Mouse (Mus musculus) stomach, embryonic 16.5 days (tissue): ENCODE data around the gene Twf2. TPM values are rescaled to one million over a fixed set of nuclear protein-coding genes. Genes with fewer than 3 reads are reported as not detected.

Experiments
- ATAC-seq: fragments of 200-750 bp; cut with Nextera tagmentation; 2 replicates; pipeline ENCODE4 v1.8.0; 2017; ENCODE audit warnings: moderate number of reproducible peaks, moderate TSS enrichment; ENCODE audit not compliant: insufficient read depth, low FRiP score
- H3K27ac ChIP-seq: fragments of 300-500 bp; sonication (generic); 2 replicates; pipeline ENCODE4 v1.5.1; 2014; ENCODE audit warnings: low read length
- H3K27me3 ChIP-seq: fragments of 300-500 bp; sonication (generic); 2 replicates; pipeline ENCODE4 v1.6.1; 2014; ENCODE audit warnings: low read length, control low read depth, mixed read lengths; ENCODE audit not compliant: control insufficient read depth, insufficient read depth
- H3K36me3 ChIP-seq: fragments of 300-500 bp; sonication (generic); 2 replicates; pipeline ENCODE4 v1.6.1; 2014; ENCODE audit warnings: low read length; ENCODE audit not compliant: control insufficient read depth, insufficient read depth
- H3K4me1 ChIP-seq: fragments of 300-500 bp; sonication (generic); 2 replicates; pipeline ENCODE4 v1.6.1; 2014; ENCODE audit warnings: low read length, control low read depth, mixed read lengths; ENCODE audit not compliant: control insufficient read depth, insufficient read depth
- H3K4me2 ChIP-seq: fragments of 300-500 bp; sonication (generic); 2 replicates; pipeline ENCODE4 v1.6.1; 2014; ENCODE audit warnings: low read depth, low read length, mixed read lengths
- H3K4me3 ChIP-seq: fragments of 300-500 bp; sonication (generic); replicated peaks from 2 replicates; pipeline ENCODE4 v1.5.1; 2014; ENCODE audit warnings: mild to moderate bottlenecking, low read length
- H3K9ac ChIP-seq: fragments of 300-500 bp; sonication (generic); 2 replicates; pipeline ENCODE4 v1.6.1; 2014; ENCODE audit warnings: low read length
- H3K9me3 ChIP-seq: fragments of 300-500 bp; sonication (generic); replicated peaks from 2 replicates; pipeline ENCODE4 v1.6.1; 2016; ENCODE audit warnings: low read length, control low read depth; ENCODE audit not compliant: control insufficient read depth
- WGBS: fragments of 180-500 bp; shearing (Covaris S2); extraction: QIAGEN DNeasy Blood & Tissue Kit; methylation state at CpG from one replicate; pipeline ENCODE4 v1.1.7; 2014; 5-methylcytosine and 5-hydroxymethylcytosine counted together
- polyA plus RNA-seq: library from polyadenylated mRNA; unstranded; fragments of >200 nt; fragmentation: Nextera tagmentation; extraction: Ambion mirVana; gene quantifications from 2 replicates; pipeline ENCODE4 v1.2.1, GENCODE M21; 2015

Twf2 gene
- polyA plus RNA-seq, 1 experiment from 2014 or later = 57.8 TPM

- Histone ChIP-seq H3K4me1 (peaks cover 28% of the 10 kb centered on the region), H3K9me3 (no peaks in the 10 kb centered on the region), H3K9ac (peak overlapping the region; percentile 69; the same call in 1 of the 2 replicates), H3K4me3 (no peak overlapping the region), H3K36me3 (no peaks in the 10 kb centered on the region), H3K27ac (no peak overlapping the region), H3K27me3 (no peaks in the 10 kb centered on the region), H3K4me2 (peak overlapping the region; percentile 50)
- ATAC-seq = no peak
- WGBS = 86% methylated on average over 3 of the region's 3 CpGs
These were observed 1.0 kb upstream of the Twf2 start for GRCm38 (mm10) chr9:106201895-106202294.

- H3K4me3 ChIP-seq = peak overlapping the region; percentile 62
- peaks cover 22% of the 10 kb centered on the region for H3K4me1 ChIP-seq
- no peaks in the 10 kb centered on the region for H3K27me3 ChIP-seq
- H3K27ac ChIP-seq = peak overlapping the region; percentile 30; the same call in 1 of the 2 replicates
- ATAC-seq = no peak
- H3K9me3 ChIP-seq = no peaks in the 10 kb centered on the region
- H3K36me3 ChIP-seq = no peaks in the 10 kb centered on the region
- peak overlapping the region; percentile 76 for H3K9ac ChIP-seq
- 64% methylated on average over 7 of the region's 7 CpGs for WGBS
- H3K4me2 ChIP-seq = peak overlapping the region; percentile 57
These were observed 1.3 kb downstream of the Twf2 start for GRCm38 (mm10) chr9:106203990-106204851.

- Histone ChIP-seq H3K4me3 (no peak overlapping the region), H3K4me2 (no peak overlapping the region), H3K36me3 (no peaks in the 10 kb centered on the region), H3K9me3 (no peaks in the 10 kb centered on the region), H3K27me3 (no peaks in the 10 kb centered on the region), H3K4me1 (peaks cover 16% of the 10 kb centered on the region), H3K27ac (no peak overlapping the region), H3K9ac (no peak overlapping the region)
- ATAC-seq = no peak
- WGBS = 70% methylated on average over 7 of the region's 7 CpGs
These were observed 2.9 kb downstream of the Twf2 start for GRCm38 (mm10) chr9:106205713-106206290.

- 81% methylated on average over 2 of the region's 2 CpGs for WGBS
- Histone ChIP-seq H3K27me3 (no peaks in the 10 kb centered on the region), H3K9ac (no peak overlapping the region), H3K4me3 (no peak overlapping the region), H3K4me2 (no peak overlapping the region), H3K4me1 (peaks cover 17% of the 10 kb centered on the region), H3K36me3 (no peaks in the 10 kb centered on the region), H3K9me3 (no peaks in the 10 kb centered on the region), H3K27ac (no peak overlapping the region)
- ATAC-seq = no peak
These were observed 3.6 kb downstream of the Twf2 start for GRCm38 (mm10) chr9:106206515-106206914.

GRCm38 (mm10) chr9:106208181-106208580 is 5.3 kb downstream of the Twf2 start:
- H3K27me3 ChIP-seq = no peaks in the 10 kb centered on the region
- WGBS = 69% methylated on average over 5 of the region's 5 CpGs
- no peak overlapping the region for H3K4me2 ChIP-seq
- H3K4me3 ChIP-seq = no peak overlapping the region
- ATAC-seq = no peak
- no peaks in the 10 kb centered on the region for H3K36me3 ChIP-seq
- H3K27ac ChIP-seq = no peak overlapping the region
- no peaks in the 10 kb centered on the region for H3K9me3 ChIP-seq
- peaks cover 19% of the 10 kb centered on the region for H3K4me1 ChIP-seq
- no peak overlapping the region for H3K9ac ChIP-seq

GRCm38 (mm10) chr9:106209954-106210353 is 7.0 kb downstream of the Twf2 start:
- 90% methylated on average over 4 of the region's 4 CpGs for WGBS
- Histone ChIP-seq H3K27me3 (no peaks in the 10 kb centered on the region), H3K4me3 (no peak overlapping the region), H3K4me2 (no peak overlapping the region), H3K27ac (no peak overlapping the region), H3K36me3 (peaks cover 9% of the 10 kb centered on the region; the same call in 1 of the 2 replicates), H3K4me1 (peaks cover 7% of the 10 kb centered on the region; the same call in 1 of the 2 replicates), H3K9me3 (no peaks in the 10 kb centered on the region), H3K9ac (no peak overlapping the region)
- ATAC-seq = no peak

GRCm38 (mm10) chr9:106210853-106211609 is 8.1 kb downstream of the Twf2 start:
- Histone ChIP-seq H3K27me3 (no peaks in the 10 kb centered on the region), H3K4me2 (peak overlapping the region; percentile 51), H3K36me3 (peaks cover 10% of the 10 kb centered on the region; the same call in 1 of the 2 replicates), H3K9ac (no peak overlapping the region; the same call in 1 of the 2 replicates), H3K9me3 (no peaks in the 10 kb centered on the region), H3K4me3 (no peak overlapping the region), H3K27ac (peak overlapping the region; percentile 66), H3K4me1 (peaks cover 7% of the 10 kb centered on the region; the same call in 1 of the 2 replicates)
- 63% methylated on average over 9 of the region's 9 CpGs for WGBS
- ATAC-seq = peak; percentile 32; the same call in 1 of the 2 replicates

GRCm38 (mm10) chr9:106211680-106212593 is 9.0 kb downstream of the Twf2 start:
- H3K4me2 ChIP-seq = peak overlapping the region; percentile 51
- H3K9me3 ChIP-seq = no peaks in the 10 kb centered on the region
- H3K27ac ChIP-seq = peak overlapping the region; percentile 66
- peak; percentile 76 for ATAC-seq
- peak overlapping the region; percentile 69 for H3K9ac ChIP-seq
- peak overlapping the region; percentile 30 for H3K4me3 ChIP-seq
- H3K36me3 ChIP-seq = peaks cover 10% of the 10 kb centered on the region; the same call in 1 of the 2 replicates
- H3K4me1 ChIP-seq = peaks cover 7% of the 10 kb centered on the region; the same call in 1 of the 2 replicates
- WGBS = 21% methylated on average over 37 of the region's 37 CpGs
- H3K27me3 ChIP-seq = no peaks in the 10 kb centered on the region
